ENCODE assay signal across 8 mouse cellular contexts in the genomic region with DNA sequence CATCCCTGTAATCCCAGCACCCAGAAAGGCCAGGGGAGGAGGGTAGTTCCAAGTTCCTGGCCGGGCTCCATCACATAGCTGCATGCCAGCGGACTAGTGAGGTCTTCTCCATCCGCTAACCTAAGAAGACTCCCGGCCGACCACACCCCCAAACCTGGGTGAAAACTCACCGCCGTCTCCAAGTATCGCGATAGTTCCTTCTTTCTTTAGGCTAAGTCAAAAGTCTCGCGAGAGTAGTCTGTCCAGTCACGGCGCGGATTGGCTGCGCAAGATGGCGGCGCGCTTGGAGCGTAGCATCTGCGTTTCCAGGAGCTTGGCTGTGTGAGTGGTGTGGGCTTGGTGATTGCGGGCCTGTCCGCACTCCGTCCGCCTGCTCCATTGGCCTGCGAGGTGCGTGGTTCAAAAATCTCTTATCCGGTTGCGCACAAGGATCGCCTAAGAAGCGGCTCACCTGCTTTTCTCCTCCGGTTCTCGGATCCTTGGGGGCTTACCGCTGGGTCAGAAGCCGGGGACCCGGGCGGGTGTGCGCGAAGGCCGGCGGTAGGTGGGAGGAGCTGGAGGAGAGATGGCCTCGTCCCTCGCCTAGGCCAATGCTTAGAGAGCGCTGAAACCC. TPM values are rescaled to one million over a fixed set of nuclear protein-coding genes. Genes with fewer than 3 reads are reported as not detected.
DNase-seq lines count a peak whose midpoint lies in the region; ATAC-seq and TF ChIP-seq lines count a peak whose summit lies in the region.

A gene (plus strand): TSS at position 236 of the 613 bp plus-strand sequence.

- H3K36me3 ChIP-seq in hindbrain, postnatal 0 days (ENCODE audit: insufficient read depth, low read length): peaks cover 8% of the 10 kb centered on the region; the same call in 1 of the 2 replicates

- no peak for TF ChIP-seq CTCF in gastrocnemius, adult 2 months (IDR thresholded peaks at IDR 0.05)
- TF ChIP-seq CTCF in hindbrain, postnatal 0 days (IDR thresholded peaks at IDR 0.05; ENCODE audit: low read depth): no peak
- no peak for TF ChIP-seq CTCF in left cerebral cortex, adult 2 months (IDR thresholded peaks at IDR 0.05)

- peak within 1 kb of the TSS; percentile 82 for H3K9ac ChIP-seq in hindbrain, postnatal 0 days (replicated peaks; ENCODE audit: low read length)

- H3K4me2 ChIP-seq in hindbrain, postnatal 0 days (ENCODE audit: low read depth, low read length): peak within 1 kb of the TSS; percentile 86

- under 1% methylated on average over 43 of the region's 43 CpGs for WGBS in hindbrain, postnatal 0 days

- peak; percentile 98 for DNase-seq in ZHBTc4 (ENCODE audit: low read depth, low spot score)
- peak; percentile 92 for DNase-seq in gastrocnemius, adult 2 months
- peak; percentile 99 for DNase-seq in hindbrain, postnatal 0 days (ENCODE audit: low spot score)
- DNase-seq in left cerebral cortex, adult 2 months (ENCODE audit: extremely low spot score in 1 of 2, low spot score in 2 of 2): peak; percentile 92 to 93
- DNase-seq in right cerebral cortex, adult 2 months (ENCODE audit: low spot score in 2 of 2): peak; percentile 96
- DNase-seq in urinary bladder, postnatal 14 days (ENCODE audit: low spot score): peak; percentile 94

- ATAC-seq in common myeloid progenitor, adult 5-6 weeks (replicated peaks; ENCODE audit: low read depth, poor library complexity, severe bottlenecking): peak; percentile 97
- peak; percentile 98 for ATAC-seq in hindbrain, postnatal 0 days
- ATAC-seq in megakaryocyte, adult 5-6 weeks (ENCODE audit: poor library complexity, severe bottlenecking): peak; percentile 97

- 0 out of 2 replicates have a peak, but pooled peaks cover 6% of the 10 kb centered on the region for H3K4me1 ChIP-seq in hindbrain, postnatal 0 days (ENCODE audit: insufficient read depth, low read length)

- H3K4me3 ChIP-seq in gastrocnemius, adult 2 months: peak within 1 kb of the TSS; percentile 92
- peak within 1 kb of the TSS; percentile 84 for H3K4me3 ChIP-seq in hindbrain, postnatal 0 days (ENCODE audit: low read length)
- H3K4me3 ChIP-seq in left cerebral cortex, adult 2 months: peak within 1 kb of the TSS; percentile 72

- H3K9me3 ChIP-seq in hindbrain, postnatal 0 days (ENCODE audit: low read length): no peaks in the 10 kb centered on the region

- peak within 1 kb of the TSS; percentile 89 for H3K27ac ChIP-seq in gastrocnemius, adult 2 months
- H3K27ac ChIP-seq in hindbrain, postnatal 0 days: peak within 1 kb of the TSS; percentile 96
- peak within 1 kb of the TSS; percentile 91 for H3K27ac ChIP-seq in left cerebral cortex, adult 2 months

- intact Hi-C loops in gastrocnemius, adult 2 months (cut with DNase I): loop anchor here (2.0 kb wide), 1 partner anchor 48 kb away; no protein-coding TSS in a partner anchor
- intact Hi-C loops in left cerebral cortex, adult 2 months (cut with DNase I): loop anchor here (1.0 kb wide), 1 partner anchor 46 kb away; a partner anchor contains a TSS

- no peaks in the 10 kb centered on the region for H3K27me3 ChIP-seq in hindbrain, postnatal 0 days (ENCODE audit: insufficient read depth, low read length)

RNA-seq across cellular contexts. Expression of the gene that starts here (rescaled TPM):
- total RNA-seq in common myeloid progenitor, adult 5-6 weeks (2017): 31.7 and 50.6 TPM in 2 replicates
- total RNA-seq in gastrocnemius, adult 2 months (2021): 10 to 100 TPM; 11.5 to 13.6 TPM
- 8.3 and 10.6 TPM in 2 replicates for total RNA-seq in hindbrain, postnatal 0 days (2014; rRNA removed)
- polyA plus RNA-seq in hindbrain, postnatal 0 days (2015; fragmentation: Nextera tagmentation; extraction: Ambion mirVana): 26.6 and 27.1 TPM in 2 replicates
- total RNA-seq in left cerebral cortex, adult 2 months (2021): 10 to 100 TPM; 26.0 to 27.2 TPM
- total RNA-seq in megakaryocyte, adult 5-6 weeks (2015): 3.5 and 6.2 TPM in 2 replicates
- total RNA-seq in megakaryocyte, adult 5-6 weeks (2017): 10.2 and 12.5 TPM in 2 replicates

Comparison
In these comparisons a context has a peak if more than half of its experiments do, and no peak if none do; other contexts are left out.
1. Peak in every context shown above with its lines: DNase-seq, ATAC-seq, H3K4me3 ChIP-seq and H3K27ac ChIP-seq.